Mouse (Mus musculus) kidney, adult 11 months (tissue): Measurements from ENCODE around the gene Dhodh.

Source experiments
- DNase-seq: peaks from one replicate; pipeline ENCODE4 v3.0.0; 2022

Gene Dhodh

DNA sequence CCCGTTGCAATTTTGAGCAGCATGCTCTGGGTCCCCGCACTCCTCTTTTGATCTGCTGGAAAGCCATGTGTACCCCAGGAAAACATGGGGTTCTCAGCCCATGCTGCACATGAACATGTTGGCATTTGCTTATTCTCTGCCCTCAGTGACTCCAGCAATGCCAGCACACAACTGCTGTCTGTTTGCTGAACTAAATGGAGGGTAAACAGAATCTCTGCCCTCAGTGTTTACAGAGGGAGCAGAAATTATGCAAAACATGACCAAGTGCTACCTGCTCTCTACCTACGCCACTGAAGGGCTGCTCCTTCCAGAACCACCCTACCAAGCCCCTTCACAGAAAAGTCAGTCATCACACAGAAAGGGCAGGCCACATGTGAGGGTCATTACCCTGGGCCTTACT is 23.6 kb downstream of the Dhodh start:
- DNase-seq = no peak

DNA sequence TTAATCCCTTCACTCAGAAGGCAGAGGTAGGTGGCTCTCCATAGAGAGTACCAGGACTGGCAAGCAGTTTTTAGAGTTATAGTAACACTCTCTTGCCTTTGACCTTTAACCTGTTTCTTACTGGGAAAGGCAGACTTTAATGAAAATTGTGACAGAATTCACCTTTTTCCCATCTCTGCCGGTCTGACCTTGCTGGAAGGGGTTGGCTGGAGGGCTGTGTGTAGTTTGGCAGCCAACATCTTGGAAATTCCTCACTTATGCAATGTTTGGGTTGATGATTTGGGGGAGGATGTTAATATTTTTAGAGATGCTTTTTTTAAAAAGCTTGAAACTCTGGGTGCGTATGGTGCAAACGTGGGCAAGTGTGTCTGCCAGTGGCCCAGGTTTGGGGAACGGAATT is 24.2 kb downstream of the Dhodh start:
- no peak for DNase-seq

DNA sequence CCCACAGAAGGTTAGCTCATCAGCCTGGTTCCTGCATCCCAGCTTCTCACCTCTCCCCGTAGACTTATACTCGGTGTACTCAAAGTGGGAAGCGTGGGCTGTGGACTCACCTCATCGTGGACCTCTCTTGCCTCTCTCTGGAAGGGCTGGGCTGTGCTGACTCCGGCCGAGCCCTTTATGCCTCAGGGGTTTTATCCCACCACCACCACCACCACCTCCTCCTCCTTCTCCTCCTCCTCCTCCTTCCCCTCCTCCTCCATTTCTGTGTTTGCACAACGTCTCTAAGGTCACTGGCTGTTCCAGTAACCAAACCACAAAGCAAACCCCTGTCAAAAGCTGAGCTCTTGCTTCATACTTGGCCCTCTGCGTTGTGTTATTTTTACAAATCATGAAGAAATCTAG is 29.6 kb downstream of the Dhodh start, which contains the start of gene Hp:
TSS of gene Hp (minus strand) at position 273 of the 402 bp plus-strand sequence.
- DNase-seq = no peak

DNA sequence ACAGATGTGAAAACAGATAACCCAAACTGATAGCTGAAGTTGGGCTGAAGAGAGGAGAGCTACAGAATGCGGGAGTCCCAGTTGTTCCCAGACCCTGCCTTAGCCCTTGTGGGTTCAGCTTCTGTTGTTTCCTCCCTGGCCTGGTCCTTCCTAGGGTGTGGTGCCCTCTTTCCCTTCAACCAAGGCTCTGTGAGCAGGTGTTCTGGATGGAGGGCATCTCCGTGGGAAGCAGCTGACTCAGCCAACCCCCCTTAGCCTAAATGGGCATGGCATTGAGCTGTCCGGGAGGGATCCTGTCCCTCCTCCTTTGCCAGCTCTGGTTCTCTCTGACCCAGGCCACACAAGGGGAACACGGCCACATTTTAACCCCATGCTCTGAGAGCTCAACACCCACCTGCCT is 32.2 kb downstream of the Dhodh start:
- DNase-seq = no peak

DNA sequence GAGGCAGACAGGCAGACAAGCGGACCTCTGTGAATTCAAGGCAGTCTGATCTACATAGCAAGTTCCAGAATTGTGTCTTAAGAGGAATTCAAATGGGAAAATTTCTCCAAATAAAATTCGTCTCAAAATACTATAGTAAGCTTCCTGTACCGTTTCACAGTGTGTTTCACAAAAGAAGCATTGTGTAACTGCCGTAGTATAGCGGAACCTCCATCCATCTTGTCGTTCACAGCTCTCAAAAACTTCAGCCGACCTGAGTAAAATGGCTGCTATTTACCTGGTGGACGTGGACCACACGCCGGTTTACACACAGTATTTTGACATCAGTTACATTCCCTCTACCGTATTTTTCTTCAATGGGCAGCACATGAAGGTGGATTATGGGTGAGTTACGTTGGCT is 37.3 kb downstream of the Dhodh start:
- no peak for DNase-seq

DNA sequence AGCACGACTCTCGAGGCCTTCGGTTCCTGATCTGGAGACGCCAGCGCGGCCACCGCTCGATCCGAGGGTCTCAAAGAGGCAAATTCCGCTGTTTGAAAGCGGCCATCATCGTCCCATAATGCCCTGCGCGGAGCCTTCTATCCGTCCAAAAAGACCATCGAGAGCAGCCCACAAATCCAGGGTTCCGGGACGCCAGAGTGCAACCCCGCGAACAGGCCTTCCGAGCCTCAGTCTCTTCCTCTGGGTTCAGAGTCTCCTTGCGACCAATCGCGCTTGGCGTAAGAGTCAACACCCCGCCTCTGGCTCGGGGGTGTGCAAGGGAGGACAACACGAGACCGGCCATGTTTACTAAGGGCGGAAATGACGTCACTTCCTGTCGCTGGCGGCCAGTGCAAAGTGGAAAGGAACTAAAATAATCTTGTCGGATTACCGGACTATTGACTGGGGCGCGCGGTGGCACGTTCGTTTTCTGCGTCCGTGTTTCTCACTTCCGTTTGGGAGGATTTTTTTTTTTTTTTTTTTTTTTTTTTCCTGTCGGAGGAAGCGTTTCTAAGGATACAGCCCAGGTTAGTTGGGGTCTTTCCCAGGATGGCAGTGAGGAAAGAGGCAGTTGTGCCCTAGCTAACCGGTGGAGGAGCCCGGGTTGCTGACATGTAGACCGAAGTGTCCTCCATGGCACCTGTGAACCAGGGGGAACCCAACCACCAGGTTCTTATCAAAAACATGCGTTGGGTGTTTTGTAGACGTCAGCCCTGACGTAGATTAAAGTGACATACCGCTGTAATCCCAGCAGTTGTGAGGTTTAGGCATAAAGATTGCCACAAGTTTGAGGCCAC is 42.8 kb downstream of the Dhodh start, which contains the start of the genes Dhx38 and Txnl4b:
TSS of gene Dhx38 (minus strand) at position 364 of the 836 bp plus-strand sequence.
TSS of gene Txnl4b (plus strand) at position 395 of the 836 bp plus-strand sequence.
- peak; percentile 99 for DNase-seq

DNA sequence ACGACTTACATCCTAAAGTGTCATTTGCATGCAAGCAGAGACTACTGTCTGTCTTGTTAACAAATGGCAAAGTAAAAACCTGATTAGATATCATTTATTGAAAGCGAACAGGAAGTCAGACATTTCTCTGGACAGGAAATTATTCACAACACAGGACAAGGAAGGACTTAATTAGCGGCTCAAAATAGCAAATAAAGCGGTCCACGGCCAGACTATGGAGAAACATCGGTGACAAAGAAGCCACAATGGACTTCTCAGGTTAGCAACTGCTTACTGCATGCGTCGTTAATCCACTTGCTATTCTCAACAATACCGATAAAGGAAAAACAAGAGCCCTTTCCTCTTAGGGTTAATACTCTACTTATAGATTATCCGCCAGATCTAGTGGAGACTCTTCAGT is 43.7 kb downstream of the Dhodh start:
- DNase-seq = no peak

DNA sequence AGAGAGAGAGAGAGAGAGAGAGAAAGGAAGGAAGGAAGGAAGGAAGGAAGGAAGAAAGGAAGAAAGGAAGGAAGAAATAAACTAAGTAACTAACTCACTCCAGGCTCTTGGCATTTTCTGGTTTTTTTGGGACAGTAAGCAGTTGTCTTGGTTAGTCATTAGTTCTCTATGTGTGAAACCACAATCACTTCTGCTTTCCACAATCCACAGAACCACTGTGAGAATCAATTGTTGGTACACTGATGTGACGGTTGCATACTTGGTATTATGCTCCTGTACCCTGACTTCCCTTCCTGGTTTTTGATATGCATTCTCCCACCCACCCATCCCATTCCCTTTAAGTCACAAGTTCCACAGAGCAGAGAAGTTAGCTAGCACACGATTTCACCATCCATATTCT is 44.6 kb downstream of the Dhodh start:
- no peak for DNase-seq

DNA sequence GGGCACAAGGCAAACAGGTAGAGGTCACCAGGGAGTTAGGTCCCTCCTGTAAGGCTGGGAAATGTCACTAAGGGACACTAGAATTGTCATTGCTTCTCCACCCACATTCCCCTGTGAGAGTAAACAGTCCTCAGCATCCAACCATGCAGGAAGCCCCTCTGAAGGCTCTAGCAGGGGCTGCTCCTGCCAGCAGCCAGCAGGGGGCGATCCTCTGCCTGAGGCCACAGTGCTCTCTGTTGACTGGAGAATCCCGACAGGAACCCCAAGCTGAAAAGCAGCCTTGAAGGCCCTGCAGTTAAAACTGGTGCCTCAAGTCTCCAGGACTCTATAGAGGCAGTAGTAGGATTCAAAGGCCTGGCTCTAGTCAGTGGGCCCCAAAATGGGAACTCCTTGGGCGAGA is 56.8 kb downstream of the Dhodh start:
- no peak for DNase-seq

DNA sequence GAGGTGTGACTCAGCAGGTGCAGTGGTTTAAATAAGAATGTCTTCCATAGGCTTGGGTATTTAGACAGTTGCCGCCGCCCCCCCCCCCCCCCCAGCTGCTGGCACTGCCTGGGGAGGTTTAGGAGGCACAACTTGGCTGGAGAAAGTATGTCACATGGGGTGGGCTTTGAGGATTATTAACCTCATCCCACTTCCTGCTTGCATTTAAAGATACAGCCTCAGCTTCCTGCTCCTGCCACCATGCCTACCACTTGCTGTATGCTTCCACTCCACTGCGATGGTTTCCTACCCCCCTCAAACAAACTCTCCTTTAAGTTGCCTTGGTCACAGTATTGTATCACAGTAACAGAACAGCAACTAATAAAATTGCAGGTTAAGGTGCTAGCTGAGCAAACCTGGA is 64.4 kb downstream of the Dhodh start:
- DNase-seq = no peak

DNA sequence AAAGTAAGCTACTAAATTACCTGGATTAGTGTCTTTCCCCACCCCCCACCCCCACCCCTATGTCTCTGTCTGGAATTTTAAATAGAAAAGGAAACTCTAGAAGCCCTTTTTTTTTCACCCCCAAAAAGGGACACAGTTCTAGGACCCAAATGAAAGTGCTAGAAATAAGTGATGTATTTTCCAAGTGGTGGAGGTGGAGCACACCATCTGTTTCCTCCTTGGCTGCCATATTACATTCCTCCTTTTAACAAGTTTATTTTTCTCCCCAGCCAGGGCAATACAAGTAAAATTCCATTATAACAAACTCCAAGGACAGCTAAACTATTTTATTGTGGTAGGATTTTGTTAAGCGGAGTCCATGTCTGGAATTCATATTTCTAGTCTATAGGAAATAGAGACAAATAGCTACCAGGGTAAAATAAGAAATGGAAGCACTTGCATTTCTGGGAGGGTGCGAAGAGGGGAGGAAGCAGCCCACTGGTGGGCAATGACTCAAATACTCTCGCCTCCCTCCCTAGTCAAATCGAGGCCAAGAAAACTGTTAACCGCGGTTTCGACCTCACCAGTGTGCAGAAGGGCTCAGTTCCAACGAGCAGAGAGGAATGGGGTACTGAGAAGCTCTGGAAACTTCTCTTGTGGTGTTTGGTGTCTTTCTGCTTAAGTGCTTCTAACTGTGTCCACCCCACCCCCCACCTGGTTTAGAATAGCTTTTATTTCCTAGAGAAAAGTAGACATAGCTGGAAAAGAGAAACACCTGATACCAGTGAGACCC is 65.5 kb downstream of the Dhodh start:
- no peak for DNase-seq

DNA sequence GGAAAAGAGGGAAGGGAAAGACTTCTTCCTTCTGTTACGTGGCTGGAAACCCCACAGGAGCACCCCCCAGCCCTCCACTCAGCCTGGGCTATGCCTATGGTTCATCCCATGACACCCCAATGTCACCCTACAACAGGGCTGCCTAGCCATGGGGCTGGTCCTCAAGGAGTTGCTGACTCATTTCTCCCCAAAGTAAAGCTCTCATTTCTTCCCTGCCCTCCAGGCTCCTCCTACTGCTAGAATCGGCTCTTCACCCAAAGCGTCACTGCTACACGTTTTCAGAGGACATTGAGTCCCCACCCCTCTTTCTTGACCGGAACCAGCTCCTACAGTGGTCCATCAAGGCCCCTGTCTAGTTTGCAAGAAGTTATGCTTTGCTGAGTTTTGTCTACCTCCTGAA is 66.3 kb downstream of the Dhodh start:
- DNase-seq = no peak
